Mouse (Mus musculus) skeletal muscle tissue, adult 2 months (tissue): ENCODE measurements around the gene Cyyr1.

ENCODE experiments used
- DNase-seq: peaks from one replicate; pipeline ENCODE4 v3.0.0-alpha.2; 2012; ENCODE audit warnings: low read depth, low spot score

Gene Cyyr1

GRCm38 (mm10) chr16:85470057-85470456 lies 83.1 kb downstream of the Cyyr1 start:
- no peak for DNase-seq

- DNase-seq: no peak
These were observed 98.2 kb downstream of the Cyyr1 start for GRCm38 (mm10) chr16:85455043-85455442.

DNA sequence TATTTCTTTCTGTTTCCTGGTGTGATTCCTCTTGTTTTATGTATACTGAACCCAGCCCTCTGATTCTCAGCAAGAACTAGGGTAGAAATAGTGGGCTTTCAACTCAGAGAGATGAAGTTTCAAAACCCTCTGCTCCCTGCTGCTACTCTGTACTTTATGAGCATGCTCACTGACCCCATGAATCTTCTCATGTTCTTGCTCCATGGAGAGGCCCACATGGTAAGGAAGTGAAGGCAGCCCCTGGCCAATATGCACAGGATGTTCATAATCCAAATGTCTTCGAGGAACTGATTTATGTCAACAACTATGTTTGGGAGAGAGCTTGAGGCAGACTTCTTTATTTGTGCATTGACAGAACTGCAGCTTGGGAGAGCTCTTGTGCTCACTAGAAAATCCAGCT lies 106.9 kb downstream of the Cyyr1 start:
- DNase-seq: no peak

GRCm38 (mm10) chr16:85445801-85446200 lies 107.4 kb downstream of the Cyyr1 start:
- peak; percentile 13 for DNase-seq

DNA sequence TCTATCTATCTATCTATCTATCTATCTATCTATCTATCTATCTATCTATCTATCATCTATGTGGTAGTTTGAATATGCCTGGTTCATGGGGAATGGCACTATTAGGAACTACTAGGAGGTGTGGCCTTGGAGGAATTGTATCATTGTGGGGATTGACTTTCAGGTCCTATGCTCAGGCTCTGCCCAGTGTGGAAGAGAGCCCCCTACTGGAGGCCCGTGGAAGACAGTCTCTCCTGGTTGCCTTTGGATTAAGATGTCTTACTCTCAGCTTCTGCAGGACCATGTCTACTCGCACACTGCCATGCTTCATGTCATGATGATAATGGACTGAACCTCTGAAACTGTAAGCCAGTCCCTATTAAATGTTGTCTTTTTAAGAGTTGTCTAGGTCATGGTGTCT lies 117.8 kb downstream of the Cyyr1 start:
- DNase-seq: no peak

DNA sequence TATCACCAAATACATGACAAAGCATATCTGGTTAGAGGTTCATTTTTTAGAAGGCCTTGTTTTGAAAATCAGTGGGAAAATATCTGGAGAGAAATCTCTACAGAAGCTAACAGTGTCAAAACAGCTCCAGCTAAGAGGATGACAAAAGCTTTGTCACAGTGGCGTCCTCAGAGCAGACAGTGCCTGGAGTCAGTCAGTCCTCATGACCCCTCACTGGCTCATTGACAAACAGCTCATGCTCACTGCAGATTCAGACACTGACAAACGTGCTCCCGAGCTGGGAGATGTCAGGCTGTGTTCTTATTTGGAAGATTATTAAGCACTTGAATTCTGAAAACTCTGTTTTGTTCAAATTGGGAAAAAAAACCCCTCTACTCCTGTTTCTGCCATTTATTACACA lies 124.0 kb downstream of the Cyyr1 start:
- DNase-seq: no peak

DNA sequence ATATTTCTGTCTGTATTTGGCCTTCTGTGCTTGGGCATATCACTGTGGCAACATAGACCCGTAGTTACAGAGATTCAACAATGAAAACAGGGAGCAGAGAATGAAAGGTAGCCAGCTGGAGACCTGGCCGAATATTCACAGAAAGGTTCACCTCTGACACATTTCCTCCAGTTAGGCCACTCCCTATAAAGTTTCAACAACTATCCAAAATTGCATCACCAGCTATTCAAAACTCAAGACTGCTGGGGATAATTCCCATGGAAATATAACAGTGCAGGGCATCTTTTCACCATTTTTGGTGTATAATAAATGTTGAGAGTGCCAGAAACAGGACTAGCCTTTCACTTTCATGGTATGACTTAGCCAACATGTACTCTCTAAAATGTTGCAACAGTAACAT lies 130.3 kb downstream of the Cyyr1 start:
- DNase-seq: no peak

DNA sequence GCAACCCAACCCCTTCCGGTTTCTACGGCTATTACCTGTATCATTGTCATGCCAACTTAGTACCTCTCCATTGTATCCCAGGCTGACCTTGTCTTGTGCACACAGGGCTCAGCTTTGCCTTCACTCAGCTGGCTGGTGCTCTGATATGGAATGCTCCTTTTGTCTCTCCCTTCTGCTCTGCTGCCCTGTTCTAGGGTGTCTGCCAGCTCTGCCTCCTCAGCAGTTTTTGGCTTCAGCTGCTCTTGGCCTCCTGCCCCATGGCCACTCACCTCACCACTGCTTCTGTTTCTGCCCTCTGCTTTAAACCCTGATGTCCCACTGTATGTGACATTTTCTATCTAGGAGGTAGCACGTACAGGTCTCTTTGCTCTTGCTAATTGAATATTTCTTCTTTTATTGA lies 137.8 kb downstream of the Cyyr1 start:
- DNase-seq: no peak

DNA sequence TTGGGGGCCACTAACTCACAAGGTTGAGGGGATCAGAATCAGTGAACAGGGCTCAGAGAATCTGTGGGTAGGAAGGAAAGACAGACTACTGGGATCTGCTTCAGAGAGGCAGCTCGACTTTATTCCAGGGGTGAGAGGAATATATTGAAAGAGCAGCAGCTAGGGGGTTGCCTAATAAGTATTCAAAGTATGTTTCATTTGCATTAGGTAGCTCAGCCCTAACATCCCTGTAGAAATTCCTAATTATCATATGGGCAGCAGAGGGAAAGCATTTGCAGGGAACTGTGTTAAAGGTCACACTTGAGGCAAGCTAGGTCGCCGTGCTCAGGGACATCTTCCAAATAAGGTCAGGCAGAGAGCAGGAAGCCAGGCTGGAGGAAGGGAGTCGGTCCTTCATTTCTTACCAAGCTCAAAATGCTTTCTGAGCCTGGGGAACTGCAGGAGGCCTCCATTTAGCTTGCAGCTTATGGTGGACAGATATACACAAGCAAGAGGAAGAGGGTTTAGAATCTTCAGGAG lies 159.7 kb downstream of the Cyyr1 start:
- no peak for DNase-seq

GRCm38 (mm10) chr16:85386801-85387200 lies 166.4 kb downstream of the Cyyr1 start:
- DNase-seq: no peak
